Mouse (Mus musculus): Measurements from ENCODE around the gene Casq2.

GRCm38 (mm10) chr3:102120947-102121346, 34.7 kb downstream of the Casq2 start:
- TF ChIP-seq POLR2A (IDR thresholded peaks at IDR 0.05; ENCODE audit: control insufficient read depth in 1 of 2, insufficient read depth in 1 of 2, low read depth in 1 of 2, low read length in 2 of 2, poor library complexity in 1 of 2) (no peak), CTCF (IDR thresholded peaks at IDR 0.05 in 2 of 3, conservative IDR thresholded peaks at IDR 0.05 in 1 of 3; ENCODE audit: control insufficient read depth in 1 of 3, insufficient read depth in 1 of 3, low read depth in 2 of 3, low read length in 3 of 3, poor library complexity in 1 of 3, severe bottlenecking in 1 of 3) (0 out of 6 replicates have a peak, but pooled peaks of 2 of the 3 experiments have one; percentile 0 to 5), EP300 (IDR thresholded peaks at IDR 0.05; ENCODE audit: low read depth in 1 of 2, low read length in 2 of 2) (no peak), JUND (IDR thresholded peaks at IDR 0.05; ENCODE audit: low read depth, low read length) (no peak), GATA1 (IDR thresholded peaks at IDR 0.05; ENCODE audit: low read depth, low read length) (no peak), NELFE (IDR thresholded peaks at IDR 0.05; ENCODE audit: low read depth, low read length) (no peak), USF1 (IDR thresholded peaks at IDR 0.05; ENCODE audit: low read depth, low read length) (no peak), TBP (IDR thresholded peaks at IDR 0.05; ENCODE audit: low read depth, low read length) (no peak), CHD1 (IDR thresholded peaks at IDR 0.05; ENCODE audit: low read depth, low read length) (no peak), ZKSCAN1 (IDR thresholded peaks at IDR 0.05; ENCODE audit: low read depth, low read length) (no peak), HCFC1 (IDR thresholded peaks at IDR 0.05; ENCODE audit: low read depth, low read length) (no peak), ZNF384 (IDR thresholded peaks at IDR 0.05; ENCODE audit: low read depth, low read length) (no peak), ZC3H11A (IDR thresholded peaks at IDR 0.05; ENCODE audit: low read depth, low read length) (no peak)

Data from MEL (cell line).